9 mouse cellular contexts compared by ENCODE assay signal in the genomic region with DNA sequence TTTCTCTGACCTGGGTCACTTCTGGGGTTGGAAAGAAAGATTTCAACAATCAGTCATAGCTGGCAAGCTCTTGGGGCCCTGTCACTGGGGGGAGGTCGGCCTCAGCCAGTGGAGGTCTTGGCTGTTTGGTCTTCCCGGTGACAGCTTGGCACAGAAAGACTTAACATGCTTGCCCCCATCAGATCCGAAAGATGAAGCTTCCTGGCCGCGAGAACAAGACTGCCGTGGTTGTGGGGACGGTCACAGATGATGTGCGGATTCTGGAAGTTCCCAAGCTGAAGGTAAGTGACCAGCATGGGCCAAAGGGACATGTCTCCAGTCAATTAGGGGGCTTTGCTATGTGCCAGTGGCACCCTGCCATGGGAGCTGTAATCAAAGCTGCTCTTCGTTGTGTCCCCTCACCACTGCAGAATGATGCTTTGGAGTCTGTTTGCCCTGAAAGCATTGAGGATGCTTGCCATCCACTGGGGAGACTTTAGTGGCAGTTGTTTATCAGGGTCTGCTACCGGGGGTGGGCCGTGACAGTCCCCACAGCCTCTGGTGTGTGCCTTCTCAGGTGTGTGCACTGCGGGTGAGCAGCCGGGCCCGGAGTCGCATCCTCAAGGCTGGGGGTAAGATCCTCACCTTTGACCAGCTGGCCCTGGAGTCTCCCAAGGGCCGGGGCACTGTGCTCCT. TPM values are rescaled to one million over a fixed set of nuclear protein-coding genes. Genes with fewer than 3 reads are reported as not detected.
DNase-seq lines count a peak whose midpoint lies in the region; ATAC-seq lines count a peak whose summit lies in the region.
"Had no signal": no experiment of that assay in that cellular context is flagged by ENCODE, and none has a peak within 500 bp of the region (broad histone marks: within the 10 kb centered on the region; RNA-seq: fewer than 3 reads in every experiment).

No protein-coding gene starts in this region.

- no peak for ATAC-seq in liver, embryonic 11.5 days (replicated peaks; ENCODE audit: low FRiP score)
- no peak for ATAC-seq in embryonic facial prominence, embryonic 11.5 days (replicated peaks; ENCODE audit: insufficient number of reproducible peaks, low FRiP score, low TSS enrichment, low read depth)
- no peak for ATAC-seq in hindbrain, embryonic 13.5 days (ENCODE audit: low FRiP score)
- ATAC-seq in midbrain, embryonic 15.5 days (replicated peaks): no peak

- no peak for DNase-seq in liver, embryonic 11.5 days (ENCODE audit: low spot score)
- DNase-seq in liver: no peak
- no peak for DNase-seq in embryonic facial prominence, embryonic 11.5 days (ENCODE audit: low spot score)
- no peak for DNase-seq in frontal cortex, adult 2 months (ENCODE audit: extremely low spot score in 1 of 2, low spot score in 1 of 2)
- no peak for DNase-seq in left cerebral cortex, postnatal 36 days (ENCODE audit: low spot score in 2 of 2)
- DNase-seq: adrenal gland, postnatal 10 days; kidney, postnatal 14 days had no signal

- 89% methylated on average over 15 of the region's 16 CpGs for WGBS in liver, embryonic 11.5 days
- 93% methylated on average over 15 of the region's 16 CpGs for WGBS in embryonic facial prominence, embryonic 11.5 days
- WGBS in hindbrain, embryonic 13.5 days: 92% methylated on average over 16 of the region's 16 CpGs
- WGBS in midbrain, embryonic 15.5 days: 89% methylated on average over 16 of the region's 16 CpGs

- no peaks in the 10 kb centered on the region for H3K27me3 ChIP-seq in liver, embryonic 11.5 days (replicated peaks; ENCODE audit: control insufficient read depth, insufficient read depth, low read length)
- H3K27me3 ChIP-seq in embryonic facial prominence, embryonic 11.5 days (ENCODE audit: control insufficient read depth, insufficient read depth, low read length): no peaks in the 10 kb centered on the region
- H3K27me3 ChIP-seq in hindbrain, embryonic 13.5 days: no peaks in the 10 kb centered on the region
- H3K27me3 ChIP-seq in midbrain, embryonic 15.5 days (replicated peaks): no peaks in the 10 kb centered on the region

- peak overlapping the region; percentile 71 for H3K4me3 ChIP-seq in liver, embryonic 11.5 days (ENCODE audit: low read depth, low read length)
- H3K4me3 ChIP-seq in embryonic facial prominence, embryonic 11.5 days (ENCODE audit: low read depth, low read length): peak overlapping the region; percentile 87; the same call in 1 of the 2 replicates
- H3K4me3 ChIP-seq in hindbrain, embryonic 13.5 days: no peak overlapping the region; the same call in 1 of the 2 replicates
- no peak overlapping the region for H3K4me3 ChIP-seq in midbrain, embryonic 15.5 days

- no peaks in the 10 kb centered on the region for H3K9me3 ChIP-seq in liver, embryonic 11.5 days (ENCODE audit: control insufficient read depth, low read length)
- no peaks in the 10 kb centered on the region for H3K9me3 ChIP-seq in embryonic facial prominence, embryonic 11.5 days (replicated peaks; ENCODE audit: control insufficient read depth, low read length)
- H3K9me3 ChIP-seq in hindbrain, embryonic 13.5 days: no peaks in the 10 kb centered on the region
- no peaks in the 10 kb centered on the region for H3K9me3 ChIP-seq in midbrain, embryonic 15.5 days

- peaks cover 32% of the 10 kb centered on the region for H3K4me1 ChIP-seq in liver, embryonic 11.5 days (replicated peaks; ENCODE audit: control insufficient read depth, insufficient read depth, low read length)
- peaks cover 7% of the 10 kb centered on the region for H3K4me1 ChIP-seq in embryonic facial prominence, embryonic 11.5 days (ENCODE audit: control insufficient read depth, insufficient read depth, low read length)
- peaks cover 52% of the 10 kb centered on the region for H3K4me1 ChIP-seq in hindbrain, embryonic 13.5 days (replicated peaks)
- peaks cover 37% of the 10 kb centered on the region for H3K4me1 ChIP-seq in midbrain, embryonic 15.5 days

- peak overlapping the region; percentile 95 for H3K9ac ChIP-seq in liver, embryonic 11.5 days (ENCODE audit: low read depth, low read length)
- H3K9ac ChIP-seq in embryonic facial prominence, embryonic 11.5 days (replicated peaks; ENCODE audit: low read length): no peak overlapping the region
- peak overlapping the region; percentile 96; the same call in 1 of the 2 replicates for H3K9ac ChIP-seq in hindbrain, embryonic 13.5 days
- no peak overlapping the region; the same call in 1 of the 2 replicates for H3K9ac ChIP-seq in midbrain, embryonic 15.5 days

- intact Hi-C loops in left cerebral cortex, postnatal 36 days (cut with DNase I): no loop called here

- H3K27ac ChIP-seq in liver, embryonic 11.5 days (ENCODE audit: low read depth, low read length): no peak overlapping the region; the same call in 1 of the 2 replicates
- no peak overlapping the region for H3K27ac ChIP-seq in embryonic facial prominence, embryonic 11.5 days (replicated peaks; ENCODE audit: low read depth, low read length)
- no peak overlapping the region for H3K27ac ChIP-seq in hindbrain, embryonic 13.5 days
- no peak overlapping the region for H3K27ac ChIP-seq in midbrain, embryonic 15.5 days

- peaks cover 46% of the 10 kb centered on the region for H3K36me3 ChIP-seq in liver, embryonic 11.5 days (ENCODE audit: control insufficient read depth, insufficient read depth, low read length)
- peaks cover 24% of the 10 kb centered on the region for H3K36me3 ChIP-seq in embryonic facial prominence, embryonic 11.5 days (replicated peaks; ENCODE audit: control insufficient read depth, insufficient read depth, low read depth, low read length)
- peaks cover 57% of the 10 kb centered on the region for H3K36me3 ChIP-seq in hindbrain, embryonic 13.5 days
- H3K36me3 ChIP-seq in midbrain, embryonic 15.5 days (replicated peaks): peaks cover 27% of the 10 kb centered on the region

- peak overlapping the region; percentile 86 for H3K4me2 ChIP-seq in liver, embryonic 11.5 days
- H3K4me2 ChIP-seq in embryonic facial prominence, embryonic 11.5 days (ENCODE audit: low read depth, low read length): no peak overlapping the region; the same call in 1 of the 2 replicates
- peak overlapping the region; percentile 88; the same call in 1 of the 2 replicates for H3K4me2 ChIP-seq in hindbrain, embryonic 13.5 days
- H3K4me2 ChIP-seq in midbrain, embryonic 15.5 days: peak overlapping the region; percentile 83; the same call in 1 of the 2 replicates

RNA-seq across cellular contexts. Expression of gene Fam83e, which starts 1.1 kb away (rescaled TPM):
- polyA plus RNA-seq in liver, embryonic 11.5 days (2014; fragmentation: Nextera tagmentation; extraction: Ambion mirVana): 0.77 and 1.1 TPM in 2 replicates
- polyA plus RNA-seq in embryonic facial prominence, embryonic 11.5 days (2014; fragmentation: Nextera tagmentation; extraction: Ambion mirVana): 0.21 and 0.35 TPM in 2 replicates
- 0.48 and 0.83 TPM in 2 replicates for polyA plus RNA-seq in hindbrain, embryonic 13.5 days (2015; fragmentation: Nextera tagmentation; extraction: Ambion mirVana)
- 0.54 and 0.74 TPM in 2 replicates for polyA plus RNA-seq in midbrain, embryonic 15.5 days (2015; fragmentation: Nextera tagmentation; extraction: Ambion mirVana)
- polyA plus RNA-seq in frontal cortex, adult 2 months (2012; rRNA removed): 0.18 and 0.21 TPM in 2 replicates
- not detected for total RNA-seq in left cerebral cortex, postnatal 36 days (2021)

RNA-seq across cellular contexts. Expression of gene Sphk2, which starts 2.1 kb away (rescaled TPM):
- 24.2 and 25.6 TPM in 2 replicates for polyA plus RNA-seq in liver, embryonic 11.5 days (2014; fragmentation: Nextera tagmentation; extraction: Ambion mirVana)
- 14.9 and 17.3 TPM in 2 replicates for polyA plus RNA-seq in embryonic facial prominence, embryonic 11.5 days (2014; fragmentation: Nextera tagmentation; extraction: Ambion mirVana)
- polyA plus RNA-seq in hindbrain, embryonic 13.5 days (2015; fragmentation: Nextera tagmentation; extraction: Ambion mirVana): 24.1 and 25.0 TPM in 2 replicates
- 24.5 and 26.4 TPM in 2 replicates for polyA plus RNA-seq in midbrain, embryonic 15.5 days (2015; fragmentation: Nextera tagmentation; extraction: Ambion mirVana)
- polyA plus RNA-seq in frontal cortex, adult 2 months (2012; rRNA removed): 22.4 and 23.3 TPM in 2 replicates
- total RNA-seq in left cerebral cortex, postnatal 36 days (2021): 10 to 100 TPM; 29.9 to 30.0 TPM

RNA-seq across cellular contexts. Expression of gene Rpl18, which starts 4.6 kb away (rescaled TPM):
- 1,405 and 1,469 TPM in 2 replicates for polyA plus RNA-seq in liver, embryonic 11.5 days (2014; fragmentation: Nextera tagmentation; extraction: Ambion mirVana)
- polyA plus RNA-seq in embryonic facial prominence, embryonic 11.5 days (2014; fragmentation: Nextera tagmentation; extraction: Ambion mirVana): 1,026 and 1,114 TPM in 2 replicates
- polyA plus RNA-seq in hindbrain, embryonic 13.5 days (2015; fragmentation: Nextera tagmentation; extraction: Ambion mirVana): 626 and 633 TPM in 2 replicates
- 537 and 538 TPM in 2 replicates for polyA plus RNA-seq in midbrain, embryonic 15.5 days (2015; fragmentation: Nextera tagmentation; extraction: Ambion mirVana)
- polyA plus RNA-seq in frontal cortex, adult 2 months (2012; rRNA removed): 280 and 304 TPM in 2 replicates
- 100 to 1,000 TPM; 284 to 337 TPM for total RNA-seq in left cerebral cortex, postnatal 36 days (2021)

RNA-seq across cellular contexts. Expression of gene Spaca4, which starts 5.7 kb away (rescaled TPM):
- not detected in 2 replicates for polyA plus RNA-seq in liver, embryonic 11.5 days (2014; fragmentation: Nextera tagmentation; extraction: Ambion mirVana)
- polyA plus RNA-seq in embryonic facial prominence, embryonic 11.5 days (2014; fragmentation: Nextera tagmentation; extraction: Ambion mirVana): not detected in 2 replicates
- not detected in 2 replicates for polyA plus RNA-seq in hindbrain, embryonic 13.5 days (2015; fragmentation: Nextera tagmentation; extraction: Ambion mirVana)
- not detected in 2 replicates for polyA plus RNA-seq in midbrain, embryonic 15.5 days (2015; fragmentation: Nextera tagmentation; extraction: Ambion mirVana)
- polyA plus RNA-seq in frontal cortex, adult 2 months (2012; rRNA removed): not detected in 2 replicates
- not detected for total RNA-seq in left cerebral cortex, postnatal 36 days (2021)
- total RNA-seq: adrenal gland, postnatal 10 days had no signal

RNA-seq across cellular contexts. Expression of gene Dbp, which starts 15.0 kb away (rescaled TPM):
- polyA plus RNA-seq in liver, embryonic 11.5 days (2014; fragmentation: Nextera tagmentation; extraction: Ambion mirVana): 1.8 and 1.9 TPM in 2 replicates
- polyA plus RNA-seq in embryonic facial prominence, embryonic 11.5 days (2014; fragmentation: Nextera tagmentation; extraction: Ambion mirVana): 4.9 and 5.6 TPM in 2 replicates
- 2.9 and 3.6 TPM in 2 replicates for polyA plus RNA-seq in hindbrain, embryonic 13.5 days (2015; fragmentation: Nextera tagmentation; extraction: Ambion mirVana)
- polyA plus RNA-seq in midbrain, embryonic 15.5 days (2015; fragmentation: Nextera tagmentation; extraction: Ambion mirVana): 3.3 and 3.8 TPM in 2 replicates
- 208 and 221 TPM in 2 replicates for polyA plus RNA-seq in frontal cortex, adult 2 months (2012; rRNA removed)
- 100 to 1,000 TPM; 128 to 138 TPM for total RNA-seq in left cerebral cortex, postnatal 36 days (2021)

Comparison
In these comparisons a context has a peak if more than half of its experiments do, and no peak if none do; other contexts are left out.
1. H3K4me3 ChIP-seq: peak in liver, embryonic 11.5 days (single experiment) and embryonic facial prominence, embryonic 11.5 days (single experiment); none in hindbrain, embryonic 13.5 days (single experiment) and midbrain, embryonic 15.5 days (single experiment).
2. H3K9ac ChIP-seq: peak in liver, embryonic 11.5 days (single experiment) and hindbrain, embryonic 13.5 days (single experiment); none in embryonic facial prominence, embryonic 11.5 days (single experiment) and midbrain, embryonic 15.5 days (single experiment).